ENCODE assay signal across 10 mouse cellular contexts in the genomic region with DNA sequence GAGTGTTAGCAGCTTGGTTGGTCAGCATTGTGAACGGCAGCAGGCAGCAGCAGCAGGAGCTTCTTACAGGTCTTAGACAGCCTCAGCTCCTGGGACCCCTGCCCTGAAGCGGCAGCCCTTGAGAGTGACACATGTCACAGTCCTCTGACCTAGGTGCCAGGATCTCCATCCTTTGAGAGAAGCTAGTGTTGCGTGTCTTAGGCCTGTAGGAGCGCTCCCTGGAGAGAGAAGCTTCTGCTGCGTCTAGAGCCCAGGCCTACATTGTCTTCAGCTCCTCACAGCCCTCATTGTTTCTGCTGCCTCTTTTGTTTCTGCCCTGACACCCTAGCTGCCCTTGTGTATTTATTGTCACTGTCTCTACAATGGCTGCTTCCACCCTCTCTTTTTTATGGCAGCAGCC. TPM values are rescaled to one million over a fixed set of nuclear protein-coding genes. Genes with fewer than 3 reads are reported as not detected.
DNase-seq lines count a peak whose midpoint lies in the region; ATAC-seq and TF ChIP-seq lines count a peak whose summit lies in the region.
"Had no signal": no experiment of that assay in that cellular context is flagged by ENCODE, and none has a peak within 500 bp of the region (broad histone marks: within the 10 kb centered on the region; RNA-seq: fewer than 3 reads in every experiment).

No protein-coding gene starts in this region.

- H3K36me3 ChIP-seq in embryonic facial prominence, embryonic 14.5 days (ENCODE audit: control insufficient read depth, insufficient read depth, low read length), result peaks cover 3% of the 10 kb centered on the region; the same call in 1 of the 2 replicates
- H3K36me3 ChIP-seq in hindbrain, embryonic 15.5 days, result no peaks in the 10 kb centered on the region
- no peaks in the 10 kb centered on the region for H3K36me3 ChIP-seq in neural tube, embryonic 11.5 days (ENCODE audit: control insufficient read depth, insufficient read depth, low read length)

- H3K4me2 ChIP-seq in embryonic facial prominence, embryonic 14.5 days (ENCODE audit: low read depth, low read length), result no peak overlapping the region
- H3K4me2 ChIP-seq in hindbrain, embryonic 15.5 days, result no peak overlapping the region
- no peak overlapping the region for H3K4me2 ChIP-seq in neural tube, embryonic 11.5 days (ENCODE audit: low read depth)

- TF ChIP-seq CTCF in cortical plate, adult 2 months (IDR thresholded peaks at IDR 0.05; ENCODE audit: extremely low read depth, insufficient read depth, low read length), result no peak

- ATAC-seq in embryonic facial prominence, embryonic 14.5 days (ENCODE audit: low read depth), result peak; percentile 12; the same call in 1 of the 2 replicates
- no peak; the same call in 1 of the 2 replicates for ATAC-seq in hindbrain, embryonic 15.5 days (ENCODE audit: low FRiP score, low read depth)
- peak; percentile 50 for ATAC-seq in neural tube, embryonic 11.5 days (ENCODE audit: insufficient read depth, low FRiP score, low TSS enrichment)

- H3K27me3 ChIP-seq in embryonic facial prominence, embryonic 14.5 days (replicated peaks; ENCODE audit: control insufficient read depth, insufficient read depth, low read length), result no peaks in the 10 kb centered on the region
- H3K27me3 ChIP-seq in hindbrain, embryonic 15.5 days, result no peaks in the 10 kb centered on the region
- H3K27me3 ChIP-seq in neural tube, embryonic 11.5 days (ENCODE audit: control insufficient read depth, insufficient read depth, low read length), result no peaks in the 10 kb centered on the region

- H3K9me3 ChIP-seq in embryonic facial prominence, embryonic 14.5 days (ENCODE audit: control insufficient read depth, low read length), result no peaks in the 10 kb centered on the region
- H3K9me3 ChIP-seq in hindbrain, embryonic 15.5 days, result no peaks in the 10 kb centered on the region
- H3K9me3 ChIP-seq in neural tube, embryonic 11.5 days (ENCODE audit: control insufficient read depth, low read length), result no peaks in the 10 kb centered on the region

- peaks cover 12% of the 10 kb centered on the region for H3K4me1 ChIP-seq in cortical plate, adult 2 months (ENCODE audit: control insufficient read depth, insufficient read depth, low read length)
- peaks cover 27% of the 10 kb centered on the region for H3K4me1 ChIP-seq in embryonic facial prominence, embryonic 14.5 days (ENCODE audit: control insufficient read depth, insufficient read depth, low read length)
- H3K4me1 ChIP-seq in hindbrain, embryonic 15.5 days (replicated peaks), result peaks cover 25% of the 10 kb centered on the region
- H3K4me1 ChIP-seq in neural tube, embryonic 11.5 days (ENCODE audit: control insufficient read depth, insufficient read depth, low read length), result peaks cover 30% of the 10 kb centered on the region

- TF ChIP-seq POLR2A in cortical plate, adult 2 months (IDR thresholded peaks at IDR 0.05; ENCODE audit: extremely low read depth, insufficient read depth, low read length), result no peak

- H3K27ac ChIP-seq in cortical plate, adult 2 months (ENCODE audit: insufficient read depth, low read length), result peak overlapping the region; percentile 51; the same call in 1 of the 2 replicates
- no peak overlapping the region for H3K27ac ChIP-seq in embryonic facial prominence, embryonic 14.5 days (replicated peaks; ENCODE audit: low read depth, low read length)
- H3K27ac ChIP-seq in hindbrain, embryonic 15.5 days (replicated peaks), result peak overlapping the region; percentile 60
- H3K27ac ChIP-seq in neural tube, embryonic 11.5 days (ENCODE audit: low read depth, low read length), result peak overlapping the region; percentile 73

- DNase-seq in embryonic facial prominence, embryonic 14.5 days (ENCODE audit: low spot score), result no peak
- DNase-seq in neural tube, embryonic 11.5 days (ENCODE audit: low spot score), result peak; percentile 38
- no peak for DNase-seq in cerebellum, postnatal 36 days
- no peak for DNase-seq in kidney, postnatal 36 days
- no peak for DNase-seq in lung, postnatal 10 days
- no peak for DNase-seq in cerebellum, adult 18-20 months
- DNase-seq: cerebellum, adult 11-12 months; kidney, postnatal 14 days had no signal

- H3K4me3 ChIP-seq in cortical plate, adult 2 months (ENCODE audit: insufficient read depth, low read length), result no peak overlapping the region
- H3K4me3 ChIP-seq in embryonic facial prominence, embryonic 14.5 days (ENCODE audit: low read depth, low read length), result no peak overlapping the region
- no peak overlapping the region for H3K4me3 ChIP-seq in hindbrain, embryonic 15.5 days
- H3K4me3 ChIP-seq in neural tube, embryonic 11.5 days (ENCODE audit: low read depth, low read length), result no peak overlapping the region

- 55% methylated on average over 5 of the region's 5 CpGs for WGBS in embryonic facial prominence, embryonic 14.5 days
- 7% methylated on average over 5 of the region's 5 CpGs for WGBS in hindbrain, embryonic 15.5 days
- 12% methylated on average over 5 of the region's 5 CpGs for WGBS in neural tube, embryonic 11.5 days

- no peak overlapping the region for H3K9ac ChIP-seq in embryonic facial prominence, embryonic 14.5 days (ENCODE audit: low read depth, low read length)
- H3K9ac ChIP-seq in hindbrain, embryonic 15.5 days, result no peak overlapping the region
- 0 out of 2 replicates have a peak overlapping the region, but pooled peaks have one; percentile 6 for H3K9ac ChIP-seq in neural tube, embryonic 11.5 days (ENCODE audit: low read length)

RNA-seq across cellular contexts. Expression of a gene that starts 26.3 kb away (rescaled TPM):
- 26.4 and 26.7 TPM in 2 replicates for polyA plus RNA-seq in cortical plate, adult 2 months (2012; rRNA removed)
- 10.0 and 12.0 TPM in 2 replicates for polyA plus RNA-seq in embryonic facial prominence, embryonic 14.5 days (2014; fragmentation: Nextera tagmentation; extraction: Ambion mirVana)
- 11.0 and 11.1 TPM in 2 replicates for polyA plus RNA-seq in hindbrain, embryonic 15.5 days (2015; fragmentation: Nextera tagmentation; extraction: Ambion mirVana)
- 11.1 and 11.2 TPM in 2 replicates for polyA plus RNA-seq in neural tube, embryonic 11.5 days (2014; fragmentation: Nextera tagmentation; extraction: Ambion mirVana)

RNA-seq across cellular contexts. Expression of a gene that starts 46.8 kb away (rescaled TPM):
- polyA plus RNA-seq in cortical plate, adult 2 months (2012; rRNA removed), result 3.1 and 3.6 TPM in 2 replicates
- 7.3 and 7.7 TPM in 2 replicates for polyA plus RNA-seq in embryonic facial prominence, embryonic 14.5 days (2014; fragmentation: Nextera tagmentation; extraction: Ambion mirVana)
- 5.2 TPM in 2 replicates for polyA plus RNA-seq in hindbrain, embryonic 15.5 days (2015; fragmentation: Nextera tagmentation; extraction: Ambion mirVana)
- polyA plus RNA-seq in neural tube, embryonic 11.5 days (2014; fragmentation: Nextera tagmentation; extraction: Ambion mirVana), result 2.0 and 2.3 TPM in 2 replicates
